Mouse (Mus musculus) ES-E14 (cell line): Measurements from ENCODE around the gene Golph3.

ENCODE experiments used
- HCFC1 ChIP-seq: IDR thresholded peaks from 2 replicates; pipeline ENCODE4 v1.6.1; 2012; ENCODE audit warnings: low read length, inconsistent platforms, borderline replicate concordance; ENCODE audit not compliant: insufficient read depth
- ZC3H11A ChIP-seq: IDR thresholded peaks from 2 replicates; pipeline ENCODE4 v1.6.1; 2012; ENCODE audit warnings: low read depth, mild to moderate bottlenecking, inconsistent platforms, low read length, borderline replicate concordance

- no peak for TF ChIP-seq HCFC1
- TF ChIP-seq ZC3H11A: no peak
Observed at GRCm38 (mm10) chr15:12357459-12357858, 36.2 kb downstream of the Golph3 start.
